Mouse (Mus musculus) brain, embryonic 14.5 days (tissue): ENCODE results near the gene Fgf15. TPM values are rescaled to one million over a fixed set of nuclear protein-coding genes. Genes with fewer than 3 reads are reported as not detected.

ENCODE experiments used
- DNase-seq: peaks from one replicate; pipeline ENCODE4 v3.0.0-alpha.2; 2011; ENCODE audit warnings: low read depth
- CTCF ChIP-seq: fragments of 200-500 bp; IDR thresholded peaks from 2 replicates; pipeline ENCODE4 v1.5.1; 2012; ENCODE audit warnings: inconsistent platforms, mild to moderate bottlenecking, moderate library complexity, borderline replicate concordance; ENCODE audit not compliant: insufficient read depth, insufficient read length; ENCODE audit errors: extremely low read depth
- POLR2A ChIP-seq: fragments of 200-500 bp; IDR thresholded peaks from 2 replicates; pipeline ENCODE4 v1.6.1; 2012; ENCODE audit warnings: mild to moderate bottlenecking, inconsistent platforms, borderline replicate concordance; ENCODE audit not compliant: poor library complexity, insufficient read depth, insufficient read length, severe bottlenecking; ENCODE audit errors: extremely low read depth
- polyA plus RNA-seq: library from polyadenylated mRNA; depleted of rRNA; stranded (reverse); fragments of >200 nt; gene quantifications from 2 replicates; pipeline ENCODE4 v1.2.3, GENCODE M21; 2012; rRNA removed

The Fgf15 gene
- polyA plus RNA-seq = 24.6 and 28.4 TPM in 2 replicates

DNA sequence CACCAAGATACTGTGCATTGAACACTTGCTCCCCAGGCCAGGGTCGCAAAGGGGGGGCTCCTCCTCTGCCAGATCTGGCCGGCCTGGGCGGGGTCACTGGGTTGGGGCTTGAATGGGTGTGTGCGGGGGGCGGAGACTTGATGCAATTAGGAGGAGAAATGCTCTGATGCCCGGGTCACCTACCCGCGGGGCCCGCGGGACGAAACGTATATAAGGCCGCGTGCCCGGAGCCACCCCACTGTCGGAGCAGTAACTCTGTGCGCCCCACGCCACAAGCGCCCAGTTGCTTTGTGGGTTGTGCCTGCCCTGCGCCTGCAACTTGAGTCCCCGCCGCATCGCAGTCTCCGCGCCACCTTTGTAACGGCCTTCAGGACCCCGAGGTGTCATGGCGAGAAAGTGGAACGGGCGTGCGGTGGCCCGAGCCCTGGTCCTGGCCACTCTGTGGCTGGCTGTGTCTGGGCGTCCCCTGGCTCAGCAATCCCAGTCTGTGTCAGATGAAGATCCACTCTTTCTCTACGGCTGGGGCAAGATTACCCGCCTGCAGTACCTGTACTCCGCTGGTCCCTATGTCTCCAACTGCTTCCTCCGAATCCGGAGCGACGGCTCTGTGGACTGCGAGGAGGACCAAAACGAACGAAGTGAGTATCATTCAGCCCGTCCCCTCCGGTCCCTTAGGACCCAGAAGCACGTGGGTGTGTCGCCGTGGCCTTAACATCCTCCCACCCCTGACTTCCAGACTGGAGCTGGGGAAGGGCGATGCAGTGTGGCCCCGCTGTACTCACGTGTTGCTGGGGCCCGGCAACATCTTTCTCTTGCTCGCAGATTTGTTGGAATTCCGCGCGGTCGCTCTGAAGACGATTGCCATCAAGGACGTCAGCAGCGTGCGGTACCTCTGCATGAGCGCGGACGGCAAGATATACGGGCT lies at the start of gene Fgf15:
Gene Fgf15 (plus strand): TSS at position 238 of the 925 bp plus-strand sequence.
- peak; percentile 67 for DNase-seq
- TF ChIP-seq POLR2A (peak; percentile 28; the same call in 1 of the 2 replicates), CTCF (no peak)

DNA sequence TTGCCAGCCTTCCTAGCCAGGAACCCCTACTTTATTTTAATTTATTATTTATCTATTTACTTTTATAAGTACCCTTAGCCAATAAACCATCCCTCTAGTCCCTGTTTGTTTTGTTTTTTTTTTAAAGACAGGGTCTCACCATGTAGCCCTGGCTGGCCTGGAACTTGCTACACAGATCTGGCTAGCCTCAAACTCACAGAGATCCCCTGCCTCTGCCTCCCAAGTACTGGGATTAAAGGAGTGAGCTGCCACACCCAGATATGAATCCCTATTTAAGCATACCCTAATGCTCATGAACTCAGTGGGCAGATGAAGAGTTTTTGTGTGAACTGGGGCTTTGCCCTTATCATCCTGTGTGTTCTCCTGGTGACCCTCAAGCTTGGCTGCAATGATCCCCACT lies 49.3 kb upstream of the Fgf15 start, which contains the start of gene Fgf4:
Gene Fgf4 (plus strand): TSS at position 301 of the 400 bp plus-strand sequence.
- TF ChIP-seq CTCF (no peak), POLR2A (no peak)
- DNase-seq = no peak

DNA sequence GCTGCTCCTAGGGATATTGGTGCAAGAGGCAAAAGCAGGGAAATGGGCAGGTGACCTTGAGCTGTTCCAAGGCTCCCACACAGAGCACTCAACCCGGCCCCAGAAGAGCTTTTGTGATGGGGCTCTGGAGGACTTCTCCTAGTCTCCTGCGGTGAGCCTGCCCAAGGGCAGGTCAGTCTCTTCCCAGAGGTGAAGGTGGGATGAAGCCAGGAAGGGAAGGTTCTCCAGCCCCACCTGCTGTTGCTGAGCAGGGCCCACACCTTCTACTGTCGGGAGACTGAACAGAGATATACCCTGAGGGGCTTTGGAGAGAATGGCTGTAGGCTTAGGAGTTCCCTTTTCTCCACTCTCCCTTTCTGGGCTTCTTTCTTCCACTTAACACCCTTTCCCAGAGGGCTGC lies 45.0 kb upstream of the Fgf15 start:
- TF ChIP-seq CTCF (no peak), POLR2A (no peak)

DNA sequence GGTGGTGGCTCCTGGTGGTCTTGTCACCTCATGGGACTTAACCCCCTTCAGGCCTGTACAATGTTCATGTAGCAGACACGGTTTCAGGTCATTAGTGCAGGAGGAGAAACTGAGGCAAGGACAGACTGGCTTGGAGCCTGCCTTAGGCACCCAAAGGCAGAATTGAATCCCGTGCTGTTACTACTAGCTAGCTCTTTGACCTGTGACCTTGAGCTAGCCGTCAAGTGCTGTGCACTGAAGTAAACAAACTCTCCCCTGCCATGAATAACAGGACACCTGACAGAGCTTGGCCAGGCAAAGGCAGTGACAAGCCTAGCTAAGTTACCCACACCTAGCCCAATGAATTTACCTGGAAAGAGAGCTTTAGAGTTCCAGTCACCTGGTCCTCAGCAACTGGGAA lies 41.4 kb upstream of the Fgf15 start:
- TF ChIP-seq POLR2A (no peak), CTCF (no peak)
- no peak for DNase-seq

More for the DNA sequence above, 45.0 kb upstream of the Fgf15 start:
- no peak for DNase-seq

DNA sequence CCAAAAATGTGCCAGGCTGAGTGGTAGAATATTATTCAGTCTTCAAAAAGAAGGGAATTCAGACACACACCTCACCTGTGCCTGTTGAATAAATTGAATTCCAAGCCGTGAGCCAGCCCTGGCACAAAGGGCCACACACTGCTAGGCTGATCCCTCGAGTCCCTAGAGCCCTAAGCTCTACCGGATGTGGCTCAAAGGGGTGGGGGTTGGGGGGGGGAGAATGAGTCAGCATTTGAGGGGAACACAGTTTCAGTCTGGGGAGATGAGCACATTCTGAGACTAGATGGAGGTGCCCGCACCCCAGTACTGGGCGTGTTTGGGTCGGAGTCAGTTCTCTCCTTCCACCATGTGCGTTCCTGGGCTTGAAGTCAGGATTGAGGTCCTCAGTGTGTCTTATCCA lies 39.2 kb upstream of the Fgf15 start:
- DNase-seq = no peak
- TF ChIP-seq POLR2A (no peak), CTCF (no peak)

DNA sequence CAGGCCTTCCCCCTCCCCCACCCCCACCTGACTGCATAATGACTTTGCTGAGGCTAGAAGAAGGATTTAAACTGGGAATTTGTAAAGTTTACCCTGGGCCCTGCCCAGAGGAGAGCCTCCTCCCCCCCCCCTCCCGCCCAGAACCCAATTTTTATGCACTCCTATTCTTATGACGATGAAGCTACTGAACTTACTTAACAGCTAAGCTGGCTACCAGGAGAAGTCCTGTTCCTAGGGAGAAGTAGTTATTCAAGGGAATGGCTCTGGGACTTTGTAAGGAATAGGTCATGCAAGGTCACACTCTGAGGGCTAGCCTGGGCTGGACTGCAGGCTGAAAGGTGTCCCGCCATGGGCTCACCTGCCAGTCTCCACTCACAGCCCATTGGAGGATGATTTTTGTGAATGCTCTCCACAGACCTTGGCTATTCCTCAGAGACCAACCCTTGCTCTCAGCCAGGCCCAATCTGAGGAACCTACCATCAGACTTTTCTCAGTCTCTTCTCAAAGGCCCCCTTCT lies 38.4 kb upstream of the Fgf15 start:
- no peak for TF ChIP-seq CTCF
- no peak for TF ChIP-seq POLR2A
- no peak for DNase-seq

DNA sequence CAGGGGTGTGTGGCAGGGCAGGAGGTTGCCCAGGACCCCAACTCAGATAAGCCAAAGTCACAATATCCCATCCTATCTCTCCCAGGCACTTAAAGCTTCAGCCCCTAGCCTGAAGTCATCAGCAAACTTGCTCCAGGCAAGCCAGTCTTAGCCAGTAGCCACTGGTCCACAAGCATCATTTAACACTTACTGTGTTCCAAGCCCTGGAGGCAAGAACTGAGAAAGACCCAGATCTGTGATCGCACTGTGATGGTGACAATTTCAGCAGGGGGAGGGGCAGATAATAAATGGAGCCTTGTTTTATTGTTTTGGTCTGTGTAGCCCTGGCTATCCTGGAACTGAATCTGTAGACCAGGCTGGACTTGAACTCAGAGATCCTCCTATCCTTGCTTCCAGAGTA lies 37.6 kb upstream of the Fgf15 start:
- no peak for TF ChIP-seq CTCF
- TF ChIP-seq POLR2A = no peak
- DNase-seq = no peak

DNA sequence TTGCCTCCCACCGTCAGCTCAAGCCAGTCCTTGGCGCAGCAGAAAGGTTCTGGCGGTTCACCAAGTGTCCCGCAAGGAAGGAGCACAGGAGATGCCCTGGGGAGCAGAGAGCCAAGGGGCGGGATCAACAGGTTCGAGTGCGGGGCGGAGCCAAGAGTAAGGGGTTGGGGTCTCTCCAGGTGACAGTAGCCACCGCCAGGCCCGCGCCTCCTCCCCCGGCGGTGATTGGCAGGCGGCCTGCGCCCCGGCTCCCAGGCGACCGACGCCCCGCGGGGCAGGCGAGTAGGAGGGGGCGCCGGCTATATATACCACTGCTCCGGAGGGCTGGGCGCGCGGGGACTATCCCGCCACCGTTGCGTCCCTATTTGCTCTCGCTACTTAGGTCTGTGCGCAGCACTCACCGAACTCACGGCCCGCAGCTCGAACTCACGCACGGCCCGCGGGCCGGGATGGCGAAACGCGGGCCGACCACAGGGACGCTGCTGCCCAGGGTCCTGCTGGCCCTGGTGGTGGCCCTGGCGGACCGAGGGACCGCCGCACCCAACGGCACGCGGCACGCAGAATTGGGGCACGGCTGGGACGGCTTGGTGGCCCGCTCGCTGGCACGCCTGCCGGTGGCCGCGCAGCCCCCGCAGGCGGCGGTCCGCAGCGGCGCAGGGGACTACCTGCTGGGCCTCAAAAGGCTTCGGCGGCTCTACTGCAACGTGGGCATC lies 35.1 kb upstream of the Fgf15 start:
- TF ChIP-seq CTCF (no peak), POLR2A (no peak)
- DNase-seq = no peak

DNA sequence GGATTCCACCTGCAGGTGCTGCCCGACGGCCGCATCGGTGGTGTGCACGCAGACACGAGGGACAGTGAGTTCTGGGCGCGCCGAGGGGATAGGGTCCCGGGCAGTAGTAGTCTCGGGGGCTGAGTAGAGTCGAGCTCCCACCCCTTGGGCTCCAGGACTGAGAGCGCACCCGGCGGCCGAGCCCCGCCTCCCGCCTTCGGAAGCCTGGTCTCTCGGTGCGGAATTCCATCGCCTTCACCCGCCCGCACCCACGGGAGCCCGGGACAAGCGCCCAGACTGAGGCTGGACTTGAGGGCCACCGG lies 34.6 kb upstream of the Fgf15 start:
- DNase-seq = no peak
- TF ChIP-seq CTCF (no peak), POLR2A (no peak)

DNA sequence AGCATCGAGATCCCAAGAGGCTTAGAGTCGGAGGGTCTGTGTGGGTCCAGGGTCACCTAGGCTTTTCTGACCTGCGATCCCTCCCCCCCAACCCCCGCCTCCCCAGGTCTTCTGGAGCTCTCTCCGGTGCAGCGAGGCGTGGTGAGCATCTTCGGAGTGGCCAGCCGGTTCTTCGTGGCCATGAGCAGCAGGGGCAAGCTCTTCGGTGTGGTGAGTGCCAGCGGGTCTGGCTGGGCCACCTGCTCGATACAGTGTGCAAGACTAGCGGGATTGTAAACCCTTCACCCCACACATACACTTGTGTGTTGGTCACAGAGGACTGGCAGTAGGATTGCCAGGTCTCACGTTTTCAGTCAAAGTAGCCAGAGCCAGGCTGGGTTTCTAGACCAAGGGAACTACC lies 34.2 kb upstream of the Fgf15 start:
- DNase-seq = peak; percentile 8
- TF ChIP-seq CTCF (no peak), POLR2A (no peak)

DNA sequence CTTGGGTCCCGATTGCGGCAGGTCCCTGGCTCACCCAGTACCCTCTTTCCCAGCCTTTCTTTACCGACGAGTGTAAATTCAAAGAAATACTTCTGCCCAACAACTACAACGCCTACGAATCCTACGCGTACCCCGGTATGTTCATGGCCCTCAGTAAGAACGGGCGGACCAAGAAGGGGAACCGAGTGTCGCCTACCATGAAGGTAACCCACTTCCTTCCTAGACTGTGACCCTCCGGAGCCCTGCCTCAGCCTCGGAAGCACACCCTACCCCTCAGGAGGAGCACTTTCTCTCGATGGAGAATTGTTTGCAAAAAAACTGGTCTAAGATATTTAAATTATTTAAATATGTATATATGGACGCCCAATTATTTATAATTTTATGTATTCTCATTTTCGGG lies 33.6 kb upstream of the Fgf15 start:
- no peak for DNase-seq
- TF ChIP-seq CTCF (no peak), POLR2A (no peak)

DNA sequence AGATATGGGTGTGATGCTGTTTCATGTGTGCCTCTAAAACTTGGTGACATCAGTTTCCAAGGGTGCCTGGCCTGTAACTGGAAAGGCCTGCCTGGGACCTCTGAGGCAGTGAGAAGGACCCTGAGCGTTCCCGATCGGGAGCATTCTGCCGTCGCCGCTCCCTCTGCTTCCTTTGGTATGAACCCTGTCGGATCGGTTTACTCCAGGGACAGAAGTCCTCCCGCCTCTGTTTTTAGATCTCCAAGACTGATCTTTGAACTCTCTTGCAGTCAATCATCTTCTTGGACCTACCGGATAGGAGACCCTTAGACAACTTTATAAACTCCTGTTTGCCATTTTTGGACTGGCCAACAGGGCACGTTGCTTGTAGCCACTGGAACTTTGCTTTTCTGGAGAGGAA lies 33.1 kb upstream of the Fgf15 start:
- no peak for DNase-seq
- no peak for TF ChIP-seq CTCF
- no peak for TF ChIP-seq POLR2A

DNA sequence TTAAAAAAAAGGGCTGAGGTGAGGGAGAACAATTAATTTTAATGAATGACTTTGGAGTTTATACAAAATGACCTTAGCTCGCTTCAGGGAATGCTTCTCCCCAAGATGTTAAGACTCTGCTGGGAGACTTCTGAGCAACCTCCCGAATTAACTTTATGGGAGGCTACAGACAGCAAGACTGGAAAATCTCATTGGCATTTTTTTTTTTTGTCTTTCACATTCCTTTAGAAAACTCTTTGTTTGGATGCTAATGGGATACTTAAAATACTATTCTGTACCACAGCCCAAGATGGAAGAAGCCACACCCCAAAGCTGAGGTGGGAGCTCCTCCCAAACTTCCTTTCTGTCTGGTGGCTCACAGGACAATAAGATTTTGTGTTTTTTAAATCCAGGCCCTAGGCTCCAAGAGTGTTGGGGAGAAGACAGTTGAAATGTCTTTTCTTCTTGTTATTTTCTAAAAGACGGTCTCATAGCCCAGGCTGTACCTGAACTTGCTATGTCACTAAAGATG lies 32.1 kb upstream of the Fgf15 start:
- DNase-seq = no peak

DNA sequence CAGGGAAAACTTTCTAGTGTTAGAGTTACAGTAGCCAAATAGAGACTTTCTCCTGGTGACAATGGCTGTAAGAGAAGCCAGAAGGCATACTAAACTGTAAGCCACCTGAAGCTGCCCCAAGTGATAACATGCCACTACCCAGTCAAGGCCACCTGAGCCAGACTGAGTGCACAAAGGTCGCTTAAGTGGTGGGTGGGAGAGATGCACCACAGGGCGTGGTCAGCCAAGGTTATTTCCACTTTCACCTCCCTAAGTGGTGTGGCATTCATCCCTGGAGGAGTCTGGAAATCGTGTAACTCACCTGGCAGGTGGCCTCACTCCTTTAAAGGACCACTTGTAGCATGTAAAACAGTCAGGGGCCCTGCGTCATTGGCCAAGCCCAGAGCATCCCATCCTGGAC lies 29.2 kb upstream of the Fgf15 start:
- DNase-seq = no peak
- no peak for TF ChIP-seq POLR2A
- TF ChIP-seq CTCF = no peak

More for the DNA sequence above, 32.1 kb upstream of the Fgf15 start:
- no peak for TF ChIP-seq POLR2A
- TF ChIP-seq CTCF = no peak

DNA sequence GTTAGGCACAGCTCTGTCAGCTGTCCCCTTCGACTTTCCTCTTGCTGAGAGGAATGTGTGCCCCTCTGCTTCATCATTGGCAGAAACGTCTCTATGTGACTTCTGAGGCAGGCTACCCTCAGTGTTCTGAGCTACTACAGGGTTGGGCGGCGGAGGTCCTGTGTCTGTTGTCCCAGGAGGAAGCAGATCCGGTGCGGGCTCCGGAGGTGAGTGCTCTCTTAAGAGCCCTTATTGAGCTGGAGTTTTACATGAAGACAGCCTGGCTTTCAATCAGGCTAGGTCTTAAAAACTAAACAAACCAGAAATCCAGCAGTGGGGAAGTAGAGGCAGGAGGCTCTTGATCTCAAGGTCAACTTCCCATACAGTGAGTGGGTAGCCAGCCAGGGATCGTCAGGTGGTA lies 28.7 kb upstream of the Fgf15 start:
- no peak for DNase-seq
- TF ChIP-seq POLR2A (no peak), CTCF (no peak)
